Mouse (Mus musculus): ENCODE measurements at regions not wholly inside any gene's neighbourhood (a gene's known extent, or its start where the extent isn't known, plus 50 kb on each side); places are given as distances from the start of the nearest gene placed in this dataset.

DNA sequence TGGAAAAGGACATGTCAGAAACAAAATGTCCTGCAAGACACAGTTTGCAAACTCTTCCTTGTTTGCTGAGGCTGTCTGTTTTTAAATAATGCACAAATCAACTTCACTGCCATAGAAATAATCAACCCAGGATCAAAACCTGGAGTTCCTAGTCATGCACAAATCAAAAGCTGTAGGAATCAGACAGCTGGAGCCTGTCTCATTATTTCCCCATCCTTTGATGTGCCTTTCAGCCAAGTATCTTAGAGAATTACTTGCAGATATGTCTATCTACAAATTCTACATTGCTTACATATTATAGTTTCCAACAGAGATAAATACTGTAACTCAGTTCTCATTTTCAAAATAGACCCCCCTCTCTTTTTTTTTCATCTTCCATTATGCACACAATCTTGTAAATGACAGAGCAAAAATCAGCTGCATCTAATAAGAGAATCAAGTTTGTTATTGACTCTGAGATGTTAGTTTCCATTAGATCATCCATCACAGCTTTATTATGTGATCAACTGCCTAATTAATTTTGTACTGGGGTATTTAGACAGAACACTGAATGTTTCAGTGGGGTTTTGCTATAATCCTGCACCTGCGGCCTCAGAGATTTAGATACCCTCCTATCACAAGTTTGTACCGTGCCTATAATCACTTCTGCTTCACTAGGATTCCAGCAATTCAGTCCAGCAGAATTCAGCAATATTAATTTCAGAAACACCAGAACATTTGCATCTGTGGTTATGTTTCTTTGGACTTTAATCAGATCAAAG lies 798.9 kb upstream of the Tenm2 start:
- DNase-seq = no peak

DNA sequence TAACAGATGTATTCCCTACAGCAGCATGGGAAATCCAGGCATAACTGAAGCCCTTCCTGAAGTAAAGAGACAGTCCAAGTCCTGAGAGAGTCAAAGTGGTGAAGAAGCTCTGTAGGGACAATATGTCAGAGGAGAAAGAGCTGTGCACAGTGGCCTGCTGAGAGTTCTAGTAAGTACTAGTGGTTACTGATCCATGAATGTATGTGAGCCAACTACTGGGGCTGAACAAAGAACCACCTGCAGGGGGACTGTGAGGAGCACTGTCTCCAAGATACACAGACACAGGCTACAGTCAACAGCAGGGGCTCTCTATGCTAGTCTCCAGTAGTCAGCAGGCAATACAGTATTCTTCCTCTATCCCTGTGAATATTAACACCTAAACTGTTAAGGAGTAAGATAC lies 785.9 kb upstream of the Tenm2 start:
- DNase-seq = no peak

DNA sequence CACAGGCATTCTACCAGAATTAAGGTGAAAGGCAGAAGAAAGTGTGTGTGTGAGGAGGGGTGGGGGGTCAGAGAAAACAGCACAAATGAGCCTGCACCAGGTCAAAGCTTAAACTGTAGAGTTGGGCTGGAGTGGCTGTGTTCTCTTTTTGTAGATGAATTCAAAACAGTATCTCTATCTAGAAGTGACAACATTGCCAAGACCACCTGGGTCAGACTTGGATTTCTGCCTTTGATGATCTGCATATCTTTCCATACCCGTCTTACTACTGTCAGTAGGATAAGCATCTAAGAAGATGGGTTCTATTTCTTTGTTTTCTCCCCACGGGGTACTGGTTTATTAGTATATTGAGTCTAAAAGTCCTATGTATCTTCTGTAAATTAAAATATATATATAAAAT lies 742.4 kb upstream of the Tenm2 start:
- DNase-seq = no peak

DNA sequence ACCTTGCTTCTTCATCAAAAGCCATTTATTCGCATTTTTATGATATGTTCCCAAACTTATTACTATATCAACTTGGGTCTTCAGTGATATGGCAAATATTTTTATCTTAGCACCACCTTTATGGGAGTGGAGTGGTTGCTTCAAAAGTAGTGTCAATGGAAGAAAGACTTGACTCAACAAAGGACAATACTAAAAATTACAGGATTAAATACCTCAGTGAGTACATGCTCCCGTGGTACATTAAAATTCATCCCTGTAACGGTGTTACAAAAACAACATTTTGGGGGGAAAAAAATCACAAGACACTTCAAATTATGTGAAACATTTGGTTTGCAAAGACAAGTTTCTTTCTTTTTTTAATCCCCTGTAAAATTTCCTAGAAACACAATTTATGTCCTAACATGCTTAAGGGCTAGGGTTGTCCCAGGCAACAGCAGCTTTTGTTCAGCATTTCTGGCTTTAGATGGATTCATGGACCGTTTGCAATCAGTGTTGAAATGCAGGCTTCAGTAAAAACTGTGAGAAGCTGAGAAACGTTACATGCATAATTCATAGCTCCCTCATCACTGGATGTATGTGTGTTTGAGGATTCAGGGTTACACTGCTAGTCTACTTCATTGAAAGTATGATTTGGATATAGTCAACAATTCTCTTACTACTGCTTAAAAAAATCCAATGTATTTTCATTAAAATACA lies 700.8 kb upstream of the Tenm2 start:
- DNase-seq = no peak

DNA sequence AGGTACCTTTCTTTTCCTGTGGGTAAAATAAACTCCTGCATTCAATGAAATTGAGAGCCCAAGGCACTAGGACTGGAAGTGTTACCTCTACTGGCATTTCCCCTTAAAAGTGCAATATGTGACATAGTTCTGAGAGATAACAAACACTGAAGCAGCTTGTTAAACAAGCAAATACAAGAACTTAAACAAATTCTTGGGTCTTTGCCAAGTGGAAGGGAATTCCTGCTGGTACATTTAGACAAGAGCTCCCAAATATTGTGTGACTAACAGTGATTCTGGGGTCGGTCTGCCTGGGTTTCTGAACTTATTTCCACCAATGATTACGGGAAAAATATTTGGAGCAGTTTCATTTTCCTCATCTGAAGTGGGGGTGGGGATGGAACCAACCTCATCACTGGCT lies 677.4 kb upstream of the Tenm2 start:
- no peak for DNase-seq

DNA sequence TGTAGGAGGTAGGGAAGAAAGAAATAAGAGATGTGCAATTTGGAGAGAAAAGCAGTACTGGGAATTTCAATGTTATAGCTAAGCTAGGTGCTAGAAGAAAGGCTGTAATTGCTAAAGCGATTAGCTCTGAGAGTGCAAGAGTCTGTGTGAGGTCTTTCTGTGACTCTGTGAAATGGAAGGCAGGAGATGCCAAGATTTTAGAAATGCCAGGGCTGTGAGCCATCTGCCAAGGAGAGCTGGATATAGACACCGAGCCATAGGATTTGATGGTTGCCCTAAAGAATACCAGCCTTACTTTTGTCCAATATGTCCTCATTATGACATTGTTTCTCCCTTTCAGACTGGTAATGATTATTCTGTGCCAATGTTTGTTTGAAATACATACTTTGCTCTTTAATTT lies 669.2 kb upstream of the Tenm2 start:
- DNase-seq = no peak

DNA sequence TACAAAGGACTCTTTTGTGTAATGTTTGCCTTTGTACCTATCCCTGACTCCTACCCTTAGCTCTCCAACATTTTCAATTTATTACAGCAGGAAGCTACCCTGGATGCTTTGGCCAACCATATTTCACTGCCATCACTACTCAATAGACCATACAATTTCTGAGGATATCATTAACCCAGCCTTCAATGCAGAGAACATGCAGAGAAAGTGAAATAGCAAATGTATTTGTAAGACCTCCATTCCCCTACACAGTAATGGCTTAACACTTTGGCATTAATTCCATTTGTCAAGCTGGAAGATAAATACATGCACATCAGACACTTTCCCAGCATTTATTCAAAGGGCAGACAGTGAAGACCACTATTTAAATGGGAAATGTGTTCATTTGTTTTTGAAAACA lies 661.9 kb upstream of the Tenm2 start:
- DNase-seq = no peak

DNA sequence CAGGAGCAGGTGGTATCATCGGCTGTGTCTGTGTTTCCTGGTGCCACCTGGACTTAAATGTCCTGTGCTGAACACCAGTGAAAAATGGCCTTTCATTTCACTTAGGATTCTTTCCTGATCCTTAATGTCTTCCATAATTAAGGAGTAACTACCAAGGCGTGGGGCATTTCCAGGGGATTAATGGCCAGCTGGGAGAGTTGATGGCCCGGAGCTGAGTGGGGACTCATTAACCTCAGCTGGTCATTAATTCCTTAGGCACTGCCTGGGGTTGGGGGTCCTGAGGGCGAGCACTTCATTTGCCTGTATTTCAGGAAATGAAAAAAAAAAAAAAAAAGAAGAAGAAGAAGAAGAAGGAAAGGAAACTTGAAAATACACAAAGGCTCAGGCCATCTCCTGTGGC lies 647.0 kb upstream of the Tenm2 start:
- no peak for DNase-seq

DNA sequence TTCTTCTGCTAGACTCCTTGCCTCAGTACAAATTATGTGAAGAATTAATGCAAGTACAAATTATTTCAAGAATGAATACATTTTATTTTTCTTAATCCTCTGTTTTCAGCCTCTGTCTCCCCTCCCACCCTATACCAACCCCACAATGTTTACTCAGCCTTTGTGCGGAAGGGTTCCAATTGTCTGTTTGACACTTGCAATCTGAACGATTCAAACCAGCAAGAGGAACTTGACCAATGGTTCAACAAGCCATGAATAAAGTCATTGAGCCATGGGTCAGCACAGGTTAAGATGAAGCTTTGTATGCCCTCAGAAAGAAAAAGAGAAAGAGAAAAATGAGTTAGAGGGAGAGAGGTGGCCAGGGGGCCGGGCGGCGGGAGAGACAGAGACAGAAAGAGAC lies 601.5 kb upstream of the Tenm2 start:
- no peak for DNase-seq

DNA sequence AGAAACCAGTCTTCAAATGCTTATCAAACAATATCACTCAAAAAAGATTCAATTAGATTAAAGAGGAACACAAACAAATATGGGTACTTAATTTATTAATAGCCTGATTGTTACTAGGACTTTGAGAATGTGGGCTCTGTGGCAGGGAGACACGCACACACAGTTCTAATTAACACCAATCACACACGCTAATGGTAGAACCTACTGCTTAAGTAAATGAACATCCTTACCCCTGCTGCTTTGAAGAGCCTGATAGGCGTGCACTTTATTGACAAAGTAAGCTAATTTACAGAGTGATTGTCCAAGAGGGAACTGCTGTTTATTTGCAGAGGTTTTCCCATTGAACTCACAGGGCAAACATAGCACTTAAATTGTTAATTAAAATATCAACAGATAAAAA lies 595.2 kb upstream of the Tenm2 start:
- DNase-seq = no peak

DNA sequence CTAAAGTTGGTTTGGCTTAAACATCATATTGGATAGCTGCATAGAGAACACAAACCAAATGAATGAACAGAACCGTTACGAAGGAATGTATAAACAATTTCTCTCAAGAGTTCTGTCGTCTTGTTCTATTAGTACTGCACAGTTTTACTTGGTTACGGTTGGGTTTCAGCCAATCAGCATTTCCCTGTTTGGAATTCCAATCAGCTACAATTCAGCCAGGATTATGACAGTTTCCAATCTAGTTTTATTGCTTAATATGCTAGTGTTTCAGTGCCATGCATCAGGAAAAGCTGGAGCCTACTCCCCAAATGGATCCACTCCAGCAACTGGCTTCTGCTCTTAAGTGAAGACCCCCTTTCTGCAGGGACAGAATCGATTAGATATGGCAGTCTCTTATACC lies 571.0 kb upstream of the Tenm2 start:
- no peak for DNase-seq

DNA sequence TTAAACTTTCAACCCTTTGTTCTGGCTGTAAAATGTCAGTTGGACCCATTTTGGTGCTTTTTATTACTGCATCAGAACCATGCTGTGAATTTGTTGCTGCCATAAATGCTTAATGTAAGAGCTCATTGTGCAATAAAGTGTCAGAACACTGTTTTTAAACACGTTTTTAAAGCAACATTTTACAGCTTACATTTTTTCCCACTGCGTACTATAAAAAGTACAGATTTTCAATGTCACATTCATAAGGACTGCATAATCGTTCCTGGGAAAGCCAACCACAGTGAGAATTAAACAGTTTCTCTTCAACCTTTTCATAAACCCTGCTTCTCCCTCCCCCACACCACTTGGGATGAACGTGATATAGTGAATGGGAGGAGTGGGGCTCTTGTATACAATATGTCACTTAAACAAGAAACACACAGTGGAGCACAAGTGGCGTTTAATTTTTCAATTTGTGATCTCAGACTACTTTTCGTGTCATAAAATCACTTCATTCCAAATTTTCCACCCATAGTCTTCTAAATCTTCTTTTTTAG lies 563.1 kb upstream of the Tenm2 start:
- no peak for DNase-seq

DNA sequence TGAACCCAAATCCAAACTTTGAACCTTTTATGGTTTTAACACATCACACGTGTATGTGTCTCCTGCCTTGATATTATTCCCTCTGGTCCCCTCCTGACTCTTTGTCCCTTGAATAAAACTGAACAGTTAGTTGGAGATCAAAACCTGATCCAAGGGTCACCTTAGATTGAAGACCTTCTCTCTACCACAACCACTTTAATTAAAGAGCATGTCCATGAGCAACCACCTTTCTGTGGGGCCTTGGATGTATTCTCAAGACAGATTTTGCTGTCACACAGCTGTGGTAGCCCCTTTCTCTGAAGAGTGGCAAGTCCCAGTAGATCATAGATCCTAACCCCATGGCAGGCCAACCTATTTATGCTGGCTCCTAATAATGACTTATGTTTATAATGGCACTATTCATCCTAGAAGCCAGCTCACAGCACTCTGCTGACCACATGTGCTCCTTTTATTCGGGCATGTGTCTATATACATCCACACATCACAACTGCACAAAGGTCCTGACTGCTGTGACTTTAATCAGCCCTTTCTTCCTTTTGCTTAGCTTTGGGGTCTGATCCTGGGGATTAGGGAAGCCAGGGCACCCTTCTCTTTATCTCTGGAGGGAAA lies 536.8 kb upstream of the Tenm2 start:
- DNase-seq = no peak

DNA sequence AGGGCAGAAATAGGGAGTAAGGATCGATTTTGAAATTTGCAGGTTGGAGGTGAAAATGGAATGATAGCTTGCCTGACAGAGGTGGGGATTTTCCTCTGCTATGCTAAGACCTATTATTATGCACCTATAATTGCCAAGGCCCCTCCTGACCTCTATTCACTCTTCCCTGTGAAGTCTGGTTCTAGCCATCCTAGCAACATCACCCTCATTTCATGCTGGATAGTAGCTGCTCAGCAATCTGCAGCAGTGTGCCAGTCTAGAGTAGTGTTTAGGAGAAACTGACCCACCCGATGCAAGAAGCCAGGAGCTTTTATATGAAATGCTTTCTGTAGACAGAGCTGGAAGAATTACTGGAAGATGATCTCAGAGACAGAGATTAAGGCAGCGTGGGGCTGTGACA lies 535.1 kb upstream of the Tenm2 start:
- DNase-seq = no peak

DNA sequence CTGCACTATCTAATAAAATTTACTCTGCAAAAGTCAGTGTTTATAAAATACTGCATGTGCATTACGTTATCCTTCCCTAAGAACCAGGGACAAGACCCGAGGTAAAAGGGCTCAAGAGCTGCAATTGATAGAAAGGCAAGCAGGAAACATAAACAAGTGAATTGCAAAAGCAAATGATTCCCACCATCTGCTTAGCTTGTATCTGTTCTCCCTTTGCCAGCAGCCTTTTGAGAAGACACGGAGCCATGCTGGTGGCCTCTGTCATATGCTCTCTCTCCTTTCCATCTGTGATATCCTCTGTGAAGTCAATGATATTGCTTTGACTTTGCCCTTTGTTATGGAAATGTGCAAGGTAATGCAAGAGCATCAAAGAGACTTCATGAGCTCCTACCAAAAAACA lies 532.4 kb upstream of the Tenm2 start:
- no peak for DNase-seq

DNA sequence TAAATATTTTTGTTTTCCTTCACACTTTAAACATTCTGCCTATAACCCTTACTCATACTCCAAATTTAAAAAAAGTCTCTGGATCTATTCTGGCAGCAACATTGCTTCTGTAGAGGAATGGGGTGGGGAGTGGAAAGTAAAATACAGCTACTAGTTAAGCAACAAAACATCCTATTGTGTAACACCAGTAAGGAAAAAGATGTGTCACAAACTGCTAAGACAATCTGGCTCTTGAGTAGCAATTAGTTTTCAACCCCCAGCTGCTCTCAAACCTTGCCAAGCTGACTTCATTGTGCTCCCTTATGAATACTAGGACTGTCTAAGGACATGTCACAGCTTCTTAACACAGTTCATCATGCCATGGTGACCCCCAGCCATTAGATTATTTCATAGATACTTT lies 500.2 kb upstream of the Tenm2 start:
- peak; percentile 6 for DNase-seq

DNA sequence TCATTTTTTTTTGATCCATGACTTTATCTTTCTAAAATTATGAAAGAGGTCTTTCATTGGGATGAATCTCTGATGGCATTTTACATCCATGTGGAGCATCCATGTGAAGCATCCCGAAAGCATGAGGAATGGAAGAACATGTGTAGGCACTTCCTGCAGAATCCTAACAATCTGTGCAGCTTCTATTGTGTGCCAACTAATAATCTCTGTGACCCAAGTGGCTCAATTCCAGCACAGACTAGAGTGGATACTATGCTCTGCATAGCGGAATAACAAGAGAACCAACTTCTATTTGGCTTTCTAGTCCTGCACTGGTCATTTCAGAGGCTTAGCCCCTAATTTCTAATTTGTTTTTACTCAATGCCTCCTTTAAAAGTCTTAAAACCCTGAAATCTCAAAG lies 499.7 kb upstream of the Tenm2 start:
- DNase-seq = no peak

DNA sequence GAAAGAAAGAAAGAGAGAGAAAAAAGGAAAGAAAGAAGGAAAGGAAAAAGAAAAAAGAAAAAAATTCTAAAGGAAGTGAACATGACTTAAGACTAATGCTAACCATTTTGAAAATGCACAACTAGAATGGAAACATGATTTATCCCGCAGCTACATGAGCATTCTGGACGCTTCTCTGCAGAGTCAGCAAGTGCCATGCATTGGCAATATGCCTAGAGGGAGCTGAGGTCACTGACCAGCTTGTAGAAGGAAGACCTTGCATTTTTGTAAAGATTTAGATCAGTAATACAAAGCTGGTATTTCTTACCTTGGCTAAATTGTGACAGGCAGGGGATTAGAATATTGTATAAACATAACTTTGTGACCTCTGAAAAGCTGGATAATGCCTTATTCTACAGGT lies 461.2 kb upstream of the Tenm2 start:
- no peak for DNase-seq

DNA sequence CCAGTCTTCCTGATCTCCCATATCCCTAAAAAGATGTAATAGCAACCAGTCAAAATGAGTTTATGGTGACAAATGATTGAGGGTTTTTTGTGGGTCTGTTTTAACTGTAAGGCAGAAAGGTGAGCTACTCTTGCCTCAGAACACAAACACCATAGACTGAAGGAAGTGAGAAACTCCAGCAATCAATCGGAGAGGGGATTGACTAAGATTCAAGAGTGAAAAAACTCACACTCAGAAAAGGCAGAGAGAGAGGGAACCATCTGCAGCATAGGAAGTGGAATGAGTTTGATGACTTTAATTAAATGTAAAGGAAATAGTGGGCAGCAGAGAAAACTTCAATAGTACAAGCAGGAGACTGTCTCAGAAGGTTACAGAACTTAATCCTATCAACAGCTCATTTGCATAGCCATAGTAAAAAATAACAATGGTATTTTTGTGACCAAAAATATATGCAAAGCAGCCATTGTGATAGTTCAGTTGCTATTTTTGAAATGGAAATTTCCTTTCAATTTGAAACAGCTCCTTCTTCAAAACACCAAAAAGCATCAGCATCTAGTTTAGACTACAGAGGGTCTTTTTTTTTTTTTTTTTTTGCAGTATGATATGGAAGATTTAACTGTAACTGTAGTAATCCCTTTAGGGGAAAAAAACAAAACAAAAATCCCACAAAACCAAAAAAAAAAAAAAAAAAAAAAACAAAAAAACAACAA lies 442.9 kb upstream of the Tenm2 start:
- no peak for DNase-seq

DNA sequence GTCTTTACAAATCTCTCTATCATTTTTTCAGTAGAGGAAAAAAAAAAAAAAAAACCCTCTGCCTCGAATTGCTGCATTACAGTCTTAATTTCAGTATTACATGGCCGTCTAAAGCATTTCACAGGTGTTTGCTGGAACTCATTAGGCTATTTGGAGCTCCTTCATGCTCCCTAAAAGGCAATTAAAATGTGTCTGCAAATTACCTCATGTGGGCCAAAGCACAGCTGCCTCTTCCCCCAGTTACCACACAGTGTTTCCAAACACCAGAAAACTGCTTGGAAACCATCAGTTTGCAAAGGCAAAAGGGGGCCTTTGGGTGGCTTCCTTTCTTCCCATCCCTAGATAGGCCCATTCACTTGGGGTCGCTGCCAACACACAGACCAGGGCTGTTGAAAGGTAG lies 435.6 kb upstream of the Tenm2 start:
- DNase-seq = no peak

DNA sequence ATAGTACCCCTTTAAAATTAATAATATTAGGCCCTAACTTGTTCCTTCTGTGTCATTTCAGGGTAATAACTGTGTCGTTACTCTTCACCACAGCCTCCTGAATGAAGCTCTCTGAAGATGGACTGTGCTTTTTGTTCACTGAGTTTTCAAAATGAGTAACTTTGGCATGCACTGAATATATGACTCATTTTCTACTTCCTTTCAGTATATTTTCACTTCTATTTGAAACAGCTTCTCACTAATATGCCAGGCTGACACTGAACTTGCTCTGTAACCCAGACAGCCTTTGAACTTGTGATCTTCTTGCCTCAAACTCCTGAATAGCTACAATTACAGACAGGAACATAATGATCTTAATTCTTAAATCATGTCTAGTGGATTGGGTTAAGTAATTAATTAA lies 431.2 kb upstream of the Tenm2 start:
- DNase-seq = no peak

DNA sequence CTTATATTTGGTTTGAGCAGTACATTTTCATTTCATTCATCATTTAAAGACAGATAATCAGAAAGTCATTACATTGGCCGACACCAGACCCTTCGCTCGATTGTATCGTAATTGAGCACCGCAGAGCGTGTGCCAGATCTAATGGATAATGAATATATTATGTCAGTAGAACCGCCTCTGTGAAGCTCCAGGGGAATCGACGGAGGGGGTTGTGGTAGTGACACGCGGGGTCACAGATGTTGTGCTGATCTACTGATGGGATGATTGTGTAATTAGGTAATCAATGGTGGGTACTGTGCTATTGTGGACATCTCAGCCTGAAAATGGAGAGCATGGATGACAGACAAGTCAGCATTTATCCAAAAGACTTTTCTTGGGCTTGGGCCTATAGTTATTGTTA lies 414.3 kb upstream of the Tenm2 start:
- DNase-seq = no peak

DNA sequence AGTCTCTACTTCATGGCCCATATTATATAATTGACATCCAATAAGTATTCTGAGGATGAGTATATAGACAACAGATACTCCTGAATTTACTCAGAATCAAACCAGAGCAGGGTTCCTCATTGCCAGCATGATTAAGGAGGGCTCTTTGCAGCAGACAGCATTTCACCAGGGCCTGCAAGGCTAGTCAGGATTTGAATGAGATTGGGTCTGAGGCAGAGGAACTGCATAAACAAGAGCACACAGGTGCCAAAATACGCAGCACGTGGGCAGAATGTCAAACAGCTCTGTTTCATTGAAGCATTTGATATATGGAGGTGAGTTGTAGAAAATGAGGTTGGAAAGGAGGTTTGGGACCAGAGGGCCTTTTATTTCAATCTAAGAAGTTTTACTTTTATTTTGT lies 387.5 kb upstream of the Tenm2 start:
- DNase-seq = no peak

All from heart, postnatal 4 days (tissue).